Mouse (Mus musculus) liver, postnatal 0 days (tissue): Measurements from ENCODE around the gene Hmgcs1.

Source experiments
- CTCF ChIP-seq: sonication (generic); IDR thresholded peaks from 2 replicates; pipeline ENCODE4 v1.5.1; 2016; ENCODE audit warnings: antibody characterized with exemption, low read depth
- EP300 ChIP-seq: IDR thresholded peaks from 2 replicates; pipeline ENCODE4 v1.6.1; 2016; ENCODE audit warnings: antibody characterized with exemption, low read depth, mild to moderate bottlenecking

DNA sequence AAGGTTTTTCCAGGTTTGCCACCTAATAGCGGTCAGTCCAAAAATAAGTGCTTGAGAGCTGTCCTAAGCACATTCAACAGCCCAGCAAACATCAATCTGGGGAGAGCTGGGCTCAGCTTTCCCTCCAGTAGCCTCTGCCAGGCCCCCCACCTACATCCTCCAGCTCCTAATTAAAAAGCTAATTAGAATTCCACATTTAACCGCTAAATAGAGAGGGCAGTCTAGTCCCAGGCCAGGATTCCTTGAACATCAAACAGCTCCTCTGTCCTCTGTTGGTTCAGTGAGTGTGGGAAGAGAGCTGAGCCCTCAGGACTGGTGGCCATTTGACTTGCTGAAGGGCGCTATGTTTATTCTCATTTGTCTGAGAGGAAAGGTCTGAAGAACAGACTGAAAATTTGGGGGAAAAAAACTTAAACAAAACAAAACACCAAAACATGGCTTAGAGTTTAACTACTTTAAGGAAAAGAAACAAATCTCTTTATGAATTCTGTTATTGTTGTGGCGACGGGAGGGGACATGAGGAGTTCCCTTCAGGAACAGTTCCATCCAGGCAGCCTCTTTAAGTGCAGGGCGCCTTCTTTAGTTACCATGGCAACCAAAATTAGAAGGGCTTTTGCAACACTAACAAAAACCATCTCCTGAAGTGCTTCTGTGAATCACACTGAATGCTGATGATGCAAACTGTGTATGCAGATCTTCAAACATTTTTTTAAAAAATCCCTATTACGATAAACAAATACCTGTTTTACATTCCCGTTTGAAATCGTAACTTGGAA, 63.9 kb downstream of the Hmgcs1 start:
- TF ChIP-seq CTCF = no peak
- TF ChIP-seq EP300 = no peak
